Mouse (Mus musculus) cerebellum, adult 18-20 months (tissue): Measurements from ENCODE around the gene Gsdme.

Experiments used
- DNase-seq, 2 experiments: peaks; one replicate each; pipeline ENCODE4 v3.0.0; 2021

Gsdme gene

GRCm38 (mm10) chr6:50263670-50264069 lies at the start of gene Gsdme:
Gene Gsdme (minus strand): TSS chr6:50263862.
- DNase-seq, result no peak

- DNase-seq, result peak; percentile 86
Measured at GRCm38 (mm10) chr6:50312647-50313046, 49.0 kb upstream of the Gsdme start.

- DNase-seq, result peak in 1 of 2 experiments; percentile 14
Measured at GRCm38 (mm10) chr6:50309019-50309418, 45.4 kb upstream of the Gsdme start.

- DNase-seq, result no peak
Measured at GRCm38 (mm10) chr6:50306625-50307024, 43.0 kb upstream of the Gsdme start.

GRCm38 (mm10) chr6:50304949-50305491 lies 41.4 kb upstream of the Gsdme start:
- DNase-seq, result peak; percentile 84 to 86

GRCm38 (mm10) chr6:50301121-50301520 lies 37.5 kb upstream of the Gsdme start:
- no peak for DNase-seq

GRCm38 (mm10) chr6:50300622-50301021 lies 37.0 kb upstream of the Gsdme start:
- no peak for DNase-seq

GRCm38 (mm10) chr6:50299071-50299470 lies 35.4 kb upstream of the Gsdme start:
- no peak for DNase-seq

- no peak for DNase-seq
Measured at GRCm38 (mm10) chr6:50297671-50298070, 34.0 kb upstream of the Gsdme start.

GRCm38 (mm10) chr6:50295136-50295535 lies 31.5 kb upstream of the Gsdme start:
- no peak for DNase-seq

- peak; percentile 80 for DNase-seq
Measured at GRCm38 (mm10) chr6:50294128-50294527, 30.5 kb upstream of the Gsdme start.

GRCm38 (mm10) chr6:50291650-50292049 lies 28.0 kb upstream of the Gsdme start:
- no peak for DNase-seq

GRCm38 (mm10) chr6:50286881-50287280 lies 23.2 kb upstream of the Gsdme start:
- DNase-seq, result no peak

GRCm38 (mm10) chr6:50279642-50280041 lies 16.0 kb upstream of the Gsdme start:
- DNase-seq, result no peak

- DNase-seq, result no peak
Measured at GRCm38 (mm10) chr6:50273947-50274346, 10.3 kb upstream of the Gsdme start.

- DNase-seq, result no peak
Measured at GRCm38 (mm10) chr6:50273416-50273815, 9.8 kb upstream of the Gsdme start.

- DNase-seq, result no peak
Measured at GRCm38 (mm10) chr6:50262310-50262709, 1.4 kb downstream of the Gsdme start.

GRCm38 (mm10) chr6:50261922-50262261 lies 1.8 kb downstream of the Gsdme start:
- no peak for DNase-seq

GRCm38 (mm10) chr6:50261201-50261921 lies 2.3 kb downstream of the Gsdme start:
- DNase-seq, result peak; percentile 94 to 95

- DNase-seq, result no peak
Measured at GRCm38 (mm10) chr6:50255356-50255755, 8.3 kb downstream of the Gsdme start.

- peak; percentile 15 to 21 for DNase-seq
Measured at GRCm38 (mm10) chr6:50254723-50255184, 8.9 kb downstream of the Gsdme start.

GRCm38 (mm10) chr6:50252690-50253089 lies 11.0 kb downstream of the Gsdme start:
- DNase-seq, result no peak

- DNase-seq, result no peak
Measured at GRCm38 (mm10) chr6:50247791-50248190, 15.9 kb downstream of the Gsdme start.

- no peak for DNase-seq
Measured at GRCm38 (mm10) chr6:50247356-50247755, 16.3 kb downstream of the Gsdme start.

GRCm38 (mm10) chr6:50244967-50245366 lies 18.7 kb downstream of the Gsdme start:
- DNase-seq, result no peak
